Mouse (Mus musculus) myocyte (in vitro differentiated cells): Measurements from ENCODE around the gene Fads3.

ENCODE experiments used
- E2F4 ChIP-seq: IDR thresholded peaks from one replicate; pipeline ENCODE4 v1.6.1; 2011; ENCODE audit warnings: mild to moderate bottlenecking, control low read depth, moderate library complexity; ENCODE audit not compliant: insufficient read depth
- MAX ChIP-seq: IDR thresholded peaks from one replicate; pipeline ENCODE4 v1.6.1; 2011; ENCODE audit warnings: low read depth, mild to moderate bottlenecking, control low read depth
- MYOG ChIP-seq, 3 experiments: IDR thresholded peaks; one replicate each; pipeline ENCODE4 v1.6.1; 2011; ENCODE audit warnings: control low read depth in 2 of 3, low read depth in 2 of 3, mild to moderate bottlenecking in 2 of 3; ENCODE audit not compliant: insufficient read length in 2 of 3, control insufficient read depth in 1 of 3, insufficient read depth in 1 of 3
- POLR2A ChIP-seq: IDR thresholded peaks from one replicate; pipeline ENCODE4 v1.6.1; 2011; ENCODE audit warnings: low read depth, mild to moderate bottlenecking, control low read depth, moderate library complexity; ENCODE audit not compliant: insufficient read length
- POLR2AphosphoS2 ChIP-seq: IDR thresholded peaks from one replicate; pipeline ENCODE4 v1.6.1; 2011; ENCODE audit warnings: low read depth, control low read depth; ENCODE audit not compliant: insufficient read length
- SRF ChIP-seq: IDR thresholded peaks from one replicate; pipeline ENCODE4 v1.6.1; 2011; ENCODE audit warnings: low read depth; ENCODE audit not compliant: control insufficient read depth, insufficient read length
- TCF12 ChIP-seq: IDR thresholded peaks from one replicate; pipeline ENCODE4 v1.6.1; 2011; ENCODE audit warnings: mild to moderate bottlenecking, control low read depth; ENCODE audit not compliant: poor library complexity, insufficient read depth, severe bottlenecking
- TCF3 ChIP-seq: IDR thresholded peaks from one replicate; pipeline ENCODE4 v1.6.1; 2011; ENCODE audit warnings: low read depth, control low read depth; ENCODE audit not compliant: insufficient read length
- USF1 ChIP-seq: IDR thresholded peaks from one replicate; pipeline ENCODE4 v1.6.1; 2011; ENCODE audit warnings: low read depth, mild to moderate bottlenecking, control low read depth, moderate library complexity

DNA sequence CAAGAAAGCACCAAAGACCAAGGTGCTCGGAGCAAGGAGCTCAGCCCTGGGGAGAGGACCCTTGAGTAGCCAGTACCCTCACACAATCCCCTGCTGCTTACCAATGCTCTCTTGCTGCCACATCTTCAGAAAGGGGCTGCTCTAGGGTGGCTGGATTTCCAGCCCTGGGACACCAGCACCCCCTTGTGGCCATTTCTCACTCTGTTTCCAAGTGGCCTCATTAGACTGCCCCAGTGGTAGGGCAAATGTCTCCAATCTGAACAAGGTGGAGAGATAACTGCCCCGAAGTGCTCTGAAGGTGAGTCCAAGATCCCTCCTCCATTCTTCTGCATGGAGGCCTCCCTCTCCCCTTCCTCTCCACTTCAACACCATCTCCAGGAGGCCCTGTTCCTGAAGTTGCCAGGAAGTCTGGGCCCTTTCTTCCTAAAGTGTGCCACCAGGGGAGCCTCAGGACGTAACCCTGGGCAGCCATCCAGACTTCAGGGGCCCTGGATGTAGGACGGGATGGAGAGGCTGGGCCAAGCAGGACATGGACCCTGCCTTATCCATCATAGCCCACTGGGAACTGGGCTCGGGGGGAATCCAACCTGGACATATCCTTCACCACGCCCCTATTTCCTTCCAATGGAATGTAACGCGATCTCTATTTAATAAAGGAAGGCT is 6.5 kb upstream of the Fads3 start:
- TF ChIP-seq POLR2A: no peak
- no peak for TF ChIP-seq USF1
- TF ChIP-seq MYOG (IDR thresholded peaks at IDR 0.05; ENCODE audit: control insufficient read depth in 1 of 3, insufficient read depth in 1 of 3, insufficient read length in 2 of 3, low read depth in 2 of 3): no peak
- TF ChIP-seq E2F4: no peak
- no peak for TF ChIP-seq TCF3
- no peak for TF ChIP-seq TCF12
- no peak for TF ChIP-seq MAX
- TF ChIP-seq SRF: no peak
- TF ChIP-seq POLR2AphosphoS2: no peak
